Mouse (Mus musculus) midbrain, embryonic 16.5 days (tissue): ENCODE measurements at regions not wholly inside any gene's neighbourhood (a gene's known extent, or its start where the extent isn't known, plus 50 kb on each side); places are given as distances from the start of the nearest gene placed in this dataset.

Source experiments
- ATAC-seq: fragments of 200-750 bp; cut with Nextera tagmentation; 2 replicates; pipeline ENCODE4 v1.8.0; 2017; ENCODE audit warnings: moderate TSS enrichment
- H3K27ac ChIP-seq: fragments of 300-500 bp; sonication (generic); 2 replicates; pipeline ENCODE4 v1.5.1; 2014; ENCODE audit warnings: mild to moderate bottlenecking, low read length, mixed read lengths
- H3K27me3 ChIP-seq: fragments of 300-500 bp; sonication (generic); 2 replicates; pipeline ENCODE4 v1.6.1; 2014; ENCODE audit warnings: low read depth, low read length, mixed read lengths; ENCODE audit not compliant: control insufficient read depth, insufficient read depth
- H3K36me3 ChIP-seq: fragments of 300-500 bp; sonication (generic); 2 replicates; pipeline ENCODE4 v1.6.1; 2014; ENCODE audit warnings: mild to moderate bottlenecking, low read length, moderate library complexity, mixed read lengths; ENCODE audit not compliant: control insufficient read depth, insufficient read depth
- H3K4me1 ChIP-seq: fragments of 300-500 bp; sonication (generic); 2 replicates; pipeline ENCODE4 v1.6.1; 2014; ENCODE audit warnings: mild to moderate bottlenecking, low read length, mixed read lengths; ENCODE audit not compliant: control insufficient read depth, insufficient read depth
- H3K4me2 ChIP-seq: fragments of 300-500 bp; sonication (generic); 2 replicates; pipeline ENCODE4 v1.6.1; 2014; ENCODE audit warnings: mild to moderate bottlenecking, low read length, mixed read lengths
- H3K4me3 ChIP-seq: fragments of 300-500 bp; sonication (generic); 2 replicates; pipeline ENCODE4 v1.5.1; 2014; ENCODE audit warnings: low read depth, mild to moderate bottlenecking, low read length, moderate library complexity, mixed read lengths
- H3K9ac ChIP-seq: fragments of 300-500 bp; sonication (generic); 2 replicates; pipeline ENCODE4 v1.6.1; 2014; ENCODE audit warnings: low read depth, low read length, mixed read lengths
- H3K9me3 ChIP-seq: fragments of 300-500 bp; sonication (generic); replicated peaks from 2 replicates; pipeline ENCODE4 v1.6.1; 2014; ENCODE audit warnings: mild to moderate bottlenecking, low read length, mixed read lengths; ENCODE audit not compliant: control insufficient read depth, poor library complexity, severe bottlenecking
- WGBS: fragments of 180-500 bp; shearing (Covaris S2); extraction: QIAGEN DNeasy Blood & Tissue Kit; methylation state at CpG from one replicate; pipeline ENCODE4 v1.1.7; 2014; 5-methylcytosine and 5-hydroxymethylcytosine counted together

GRCm38 (mm10) chr12:112348116-112348515 is 141.1 kb upstream of the A530016L24Rik start:
- H3K4me3 ChIP-seq = no peak overlapping the region
- ATAC-seq = no peak
- no peak overlapping the region for H3K27ac ChIP-seq
- no peak overlapping the region for H3K4me2 ChIP-seq
- no peaks in the 10 kb centered on the region for H3K27me3 ChIP-seq
- WGBS = 95% methylated on average over 9 of the region's 9 CpGs
- H3K9ac ChIP-seq = no peak overlapping the region
- H3K36me3 ChIP-seq = no peaks in the 10 kb centered on the region
- H3K4me1 ChIP-seq = peaks cover 15% of the 10 kb centered on the region
- H3K9me3 ChIP-seq = 0 out of 2 replicates have a peak, but pooled peaks cover 2% of the 10 kb centered on the region

GRCm38 (mm10) chr12:112349676-112350318 is 139.5 kb upstream of the A530016L24Rik start:
- WGBS = 37% methylated on average over 17 of the region's 17 CpGs
- Histone ChIP-seq H3K4me3 (no peak overlapping the region), H3K36me3 (no peaks in the 10 kb centered on the region), H3K4me1 (peaks cover 15% of the 10 kb centered on the region), H3K9me3 (0 out of 2 replicates have a peak, but pooled peaks cover 2% of the 10 kb centered on the region), H3K4me2 (no peak overlapping the region), H3K27me3 (no peaks in the 10 kb centered on the region), H3K27ac (peak overlapping the region; percentile 53), H3K9ac (no peak overlapping the region; the same call in 1 of the 2 replicates)
- ATAC-seq = peak; percentile 54

GRCm38 (mm10) chr12:112350733-112351132 is 138.5 kb upstream of the A530016L24Rik start:
- Histone ChIP-seq H3K4me3 (no peak overlapping the region), H3K4me2 (no peak overlapping the region), H3K27me3 (no peaks in the 10 kb centered on the region), H3K27ac (no peak overlapping the region), H3K9ac (no peak overlapping the region), H3K36me3 (no peaks in the 10 kb centered on the region), H3K4me1 (peaks cover 15% of the 10 kb centered on the region), H3K9me3 (0 out of 2 replicates have a peak, but pooled peaks cover 2% of the 10 kb centered on the region)
- ATAC-seq = no peak
- WGBS = 28% methylated on average over 9 of the region's 9 CpGs

- Histone ChIP-seq H3K4me3 (no peak overlapping the region), H3K4me2 (no peak overlapping the region), H3K27me3 (no peaks in the 10 kb centered on the region), H3K9ac (no peak overlapping the region), H3K36me3 (no peaks in the 10 kb centered on the region), H3K27ac (no peak overlapping the region), H3K9me3 (no peaks in the 10 kb centered on the region; the same call in 1 of the 2 replicates), H3K4me1 (no peaks in the 10 kb centered on the region; the same call in 1 of the 2 replicates)
- WGBS = 84% methylated on average over 3 of the region's 3 CpGs
- ATAC-seq = no peak
Observed at GRCm38 (mm10) chr12:112363349-112363748, 125.9 kb upstream of the A530016L24Rik start.

- no peak overlapping the region for H3K4me3 ChIP-seq
- WGBS = 86% methylated on average over 4 of the region's 4 CpGs
- no peaks in the 10 kb centered on the region for H3K36me3 ChIP-seq
Observed at GRCm38 (mm10) chr12:112367221-112367620, 122.0 kb upstream of the A530016L24Rik start.

GRCm38 (mm10) chr12:112368112-112368511 is 121.1 kb upstream of the A530016L24Rik start:
- WGBS = 86% methylated on average over 6 of the region's 6 CpGs
- ATAC-seq = no peak
- Histone ChIP-seq H3K36me3 (no peaks in the 10 kb centered on the region), H3K4me3 (no peak overlapping the region), H3K4me1 (peaks cover 3% of the 10 kb centered on the region; the same call in 1 of the 2 replicates), H3K4me2 (no peak overlapping the region), H3K27ac (no peak overlapping the region), H3K9ac (no peak overlapping the region), H3K27me3 (no peaks in the 10 kb centered on the region), H3K9me3 (no peaks in the 10 kb centered on the region; the same call in 1 of the 2 replicates)

More at GRCm38 (mm10) chr12:112367221-112367620, 122.0 kb upstream of the A530016L24Rik start:
- no peak for ATAC-seq
- Histone ChIP-seq H3K9ac (no peak overlapping the region), H3K4me2 (no peak overlapping the region), H3K4me1 (no peaks in the 10 kb centered on the region; the same call in 1 of the 2 replicates), H3K27ac (no peak overlapping the region), H3K9me3 (no peaks in the 10 kb centered on the region; the same call in 1 of the 2 replicates), H3K27me3 (no peaks in the 10 kb centered on the region)

- WGBS = 61% methylated on average over 15 of the region's 15 CpGs
Observed at GRCm38 (mm10) chr12:112369581-112370371, 119.5 kb upstream of the A530016L24Rik start.

GRCm38 (mm10) chr12:112372234-112373050 is 116.8 kb upstream of the A530016L24Rik start:
- no peaks in the 10 kb centered on the region for H3K27me3 ChIP-seq
- peaks cover 3% of the 10 kb centered on the region; the same call in 1 of the 2 replicates for H3K4me1 ChIP-seq
- H3K4me2 ChIP-seq = no peak overlapping the region
- no peaks in the 10 kb centered on the region for H3K9me3 ChIP-seq
- H3K9ac ChIP-seq = no peak overlapping the region
- 67% methylated on average over 14 of the region's 14 CpGs for WGBS
- H3K4me3 ChIP-seq = no peak overlapping the region
- no peaks in the 10 kb centered on the region for H3K36me3 ChIP-seq
- no peak for ATAC-seq
- no peak overlapping the region for H3K27ac ChIP-seq

More at GRCm38 (mm10) chr12:112369581-112370371, 119.5 kb upstream of the A530016L24Rik start:
- H3K4me2 ChIP-seq = no peak overlapping the region
- no peaks in the 10 kb centered on the region for H3K9me3 ChIP-seq
- H3K4me3 ChIP-seq = no peak overlapping the region
- H3K36me3 ChIP-seq = no peaks in the 10 kb centered on the region
- H3K9ac ChIP-seq = no peak overlapping the region
- no peak for ATAC-seq
- peaks cover 3% of the 10 kb centered on the region; the same call in 1 of the 2 replicates for H3K4me1 ChIP-seq
- no peaks in the 10 kb centered on the region for H3K27me3 ChIP-seq
- H3K27ac ChIP-seq = no peak overlapping the region
